Comparison of ENCODE assay signal across 23 mouse cellular contexts in the genomic region with DNA sequence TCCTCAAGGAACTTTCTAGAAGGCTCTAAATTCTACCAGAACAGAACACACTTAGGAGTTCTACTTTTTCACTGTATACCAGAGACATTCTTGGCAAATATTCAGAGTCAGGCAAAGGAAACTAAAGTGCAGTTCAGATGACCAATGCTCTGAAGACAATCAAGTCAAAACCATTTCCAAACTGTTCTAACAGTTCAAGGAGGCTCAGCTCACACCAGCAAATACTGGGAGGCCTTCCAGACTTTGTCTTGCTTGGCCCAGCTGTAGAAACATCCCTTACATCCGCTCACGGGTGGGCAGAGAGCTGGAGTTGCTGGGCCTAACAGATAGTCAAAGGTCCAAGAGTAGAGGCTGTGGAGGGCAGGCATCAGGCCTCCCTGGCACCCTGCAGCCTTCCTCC. TPM values are rescaled to one million over a fixed set of nuclear protein-coding genes. Genes with fewer than 3 reads are reported as not detected.
DNase-seq lines count a peak whose midpoint lies in the region; ATAC-seq lines count a peak whose summit lies in the region.
"Had no signal": no experiment of that assay in that cellular context is flagged by ENCODE, and none has a peak within 500 bp of the region (broad histone marks: within the 10 kb centered on the region; RNA-seq: fewer than 3 reads in every experiment).

No protein-coding gene starts in this region.

- no peak overlapping the region for H3K4me3 ChIP-seq in lung, embryonic 16.5 days (ENCODE audit: low read length)
- H3K4me3 ChIP-seq: embryonic facial prominence, embryonic 13.5 days; hindbrain, embryonic 10.5 days; layer of hippocampus, adult 2 months; midbrain, embryonic 13.5 days; neural tube, embryonic 12.5 days had no signal

- DNase-seq in heart, adult 9 months (ENCODE audit: low spot score in 2 of 2) = peak; percentile 30 to 48
- no peak for DNase-seq in heart, postnatal 14 days
- no peak for DNase-seq in lung, postnatal 4 days
- DNase-seq in adipocyte (ENCODE audit: low spot score) = peak; percentile 87
- DNase-seq in lung, postnatal 10 days = peak; percentile 58
- DNase-seq: adrenal gland, postnatal 10 days; cerebellum, postnatal 14 days; gastrocnemius, postnatal 36 days; kidney, adult 8-10 months; kidney, postnatal 14 days; layer of hippocampus, postnatal 36 days; lung, embryonic 14.5 days; right cerebral cortex, postnatal 4 days; thymus, postnatal 14 days had no signal

- H3K9me3 ChIP-seq in lung, embryonic 16.5 days (ENCODE audit: control insufficient read depth, low read length) = no peaks in the 10 kb centered on the region
- H3K9me3 ChIP-seq: embryonic facial prominence, embryonic 13.5 days; hindbrain, embryonic 10.5 days; midbrain, embryonic 13.5 days; neural tube, embryonic 12.5 days had no signal

- H3K27me3 ChIP-seq in lung, embryonic 16.5 days (ENCODE audit: control insufficient read depth, insufficient read depth, low read depth, low read length) = no peaks in the 10 kb centered on the region
- H3K27me3 ChIP-seq: embryonic facial prominence, embryonic 13.5 days; midbrain, embryonic 13.5 days; neural tube, embryonic 12.5 days had no signal

- no peak overlapping the region for H3K9ac ChIP-seq in lung, embryonic 16.5 days (ENCODE audit: low read length)
- H3K9ac ChIP-seq: embryonic facial prominence, embryonic 13.5 days; lung, embryonic 14.5 days; midbrain, embryonic 13.5 days; neural tube, embryonic 12.5 days had no signal

- 0 out of 2 replicates have a peak overlapping the region, but pooled peaks have one; percentile 16 for H3K27ac ChIP-seq in lung, embryonic 16.5 days (ENCODE audit: low read length)
- H3K27ac ChIP-seq: embryonic facial prominence, embryonic 13.5 days; hindbrain, embryonic 10.5 days; layer of hippocampus, adult 2 months; midbrain, embryonic 13.5 days; neural tube, embryonic 12.5 days; stomach, postnatal 0 days had no signal

- H3K4me1 ChIP-seq in lung, embryonic 16.5 days (replicated peaks; ENCODE audit: control insufficient read depth, insufficient read depth, low read length) = peaks cover 12% of the 10 kb centered on the region
- H3K4me1 ChIP-seq: midbrain, embryonic 13.5 days; neural tube, embryonic 12.5 days had no signal

- intact Hi-C loops in heart, postnatal 14 days (cut with DNase I) = no loop called here

- H3K4me2 ChIP-seq in lung, embryonic 16.5 days (ENCODE audit: low read depth, low read length) = no peak overlapping the region
- H3K4me2 ChIP-seq: embryonic facial prominence, embryonic 13.5 days; lung, embryonic 14.5 days; midbrain, embryonic 13.5 days; neural tube, embryonic 12.5 days had no signal

- 71% methylated on average over 2 of the region's 2 CpGs for WGBS in lung, embryonic 16.5 days

- no peaks in the 10 kb centered on the region for H3K36me3 ChIP-seq in lung, embryonic 16.5 days (ENCODE audit: control insufficient read depth, insufficient read depth, low read length)
- H3K36me3 ChIP-seq: embryonic facial prominence, embryonic 13.5 days; hindbrain, embryonic 10.5 days; midbrain, embryonic 13.5 days; neural tube, embryonic 12.5 days had no signal

- ATAC-seq in lung, embryonic 16.5 days (ENCODE audit: low read depth) = peak; percentile 54; the same call in 1 of the 2 replicates
- ATAC-seq in activated CD4-positive, CD25-positive, alpha-beta regulatory T cell, adult 4 months = no peak
- ATAC-seq: forebrain, embryonic 14.5 days; midbrain, embryonic 13.5 days had no signal

RNA-seq across cellular contexts. Expression of gene Tex2, which starts 34.1 kb away (rescaled TPM):
- total RNA-seq in heart, postnatal 14 days (2021) = 10 to 100 TPM; 38.2 to 39.2 TPM
- polyA plus RNA-seq in lung, embryonic 16.5 days (2015; fragmentation: Nextera tagmentation; extraction: Ambion mirVana) = 10.4 and 11.5 TPM in 2 replicates
- 10 to 100 TPM; 25.6 to 32.9 TPM for polyA plus RNA-seq in activated CD4-positive, CD25-positive, alpha-beta regulatory T cell, adult 4 months (2017; shearing (Covaris generic))

Comparison
In these comparisons a context has a peak if more than half of its experiments do, and no peak if none do; other contexts are left out.
1. DNase-seq: peak in heart, adult 9 months (2 of 2), adipocyte (single experiment) and lung, postnatal 10 days (single experiment); none in heart, postnatal 14 days (0 of 2) and lung, postnatal 4 days (0 of 2).